Mouse (Mus musculus): ENCODE results near the gene Myoz2.

DNA sequence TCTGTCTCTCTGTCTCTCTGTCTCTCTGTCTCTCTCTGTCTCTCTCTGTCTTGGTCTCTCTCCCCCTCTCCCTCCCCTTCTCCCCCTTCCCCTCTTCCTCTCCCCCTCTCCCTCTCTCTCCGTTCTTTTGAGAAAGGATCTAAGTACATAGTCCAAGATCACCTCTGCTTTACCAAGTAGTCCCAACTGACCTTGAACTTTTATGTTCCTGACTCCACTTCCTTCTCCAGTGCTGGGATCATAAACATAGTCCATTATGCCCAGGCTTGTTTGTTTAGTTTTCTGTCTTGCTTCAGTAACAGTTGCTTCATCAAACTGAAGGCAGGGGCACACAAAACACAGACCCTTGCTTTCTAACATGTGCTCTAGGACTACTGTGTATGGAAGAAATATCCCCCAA, 37.7 kb upstream of the Myoz2 start:
- TF ChIP-seq CTCF (IDR thresholded peaks at IDR 0.05; ENCODE audit: low read depth) (no peak), EP300 (optimal IDR thresholded peaks at IDR 0.05) (no peak)
